Mouse (Mus musculus) embryonic stem cell, embryonic (primary cell): ENCODE results near the gene Arfgap3.

Source experiments
- CTCF ChIA-PET, 4 experiments: fragments of 300-600 bp in 2 of 4; fragments of 350-600 bp in 2 of 4; sonication (Branson Sonifier 250); formaldehyde crosslinking; loops; one replicate each; lab custom pipeline; 2022; ENCODE audit warnings: inconsistent platforms in 2 of 4; lab: Charles Lee
- POLR2A ChIA-PET, 4 experiments: fragments of 300-600 bp in 2 of 4; fragments of 350-600 bp in 2 of 4; sonication (Branson Sonifier 250); formaldehyde crosslinking; loops; one replicate each; lab custom pipeline; 2022; ENCODE audit warnings: antibody characterized with exemption in 4 of 4, inconsistent platforms in 1 of 4; lab: Charles Lee

Arfgap3 gene

GRCm38 (mm10) chr15:83255944-83256343, 94.1 kb downstream of the Arfgap3 start:
- CTCF ChIA-PET = interaction anchor here in 2 of 4 experiments (1.1 to 1.9 kb wide), 2 partner anchors 9 to 46 kb away, joined by 3 to 6 read pairs; no protein-coding TSS in a partner anchor
- POLR2A ChIA-PET = interaction anchor here in 3 of 4 experiments (1.1 to 12.8 kb wide), 11 partner anchors 11 to 107 kb away, joined by 3 to 230 read pairs (median 16); partner anchors contain the start of gene Poldip3 (in 3 of the 3)

GRCm38 (mm10) chr15:83255191-83255782, 94.8 kb downstream of the Arfgap3 start:
- ChIA-PET POLR2A (interaction anchor here in 3 of 4 experiments (1.1 to 12.8 kb wide), 27 partner anchors 8 to 161 kb away, joined by 3 to 230 read pairs (median 8); partner anchors contain the start of gene Poldip3 (in 3 of the 3)), CTCF (interaction anchor here in 3 of 4 experiments (0.6 to 1.9 kb wide), 11 partner anchors 10 to 257 kb away, joined by 3 to 6 read pairs (median 3); no protein-coding TSS in a partner anchor)

DNA sequence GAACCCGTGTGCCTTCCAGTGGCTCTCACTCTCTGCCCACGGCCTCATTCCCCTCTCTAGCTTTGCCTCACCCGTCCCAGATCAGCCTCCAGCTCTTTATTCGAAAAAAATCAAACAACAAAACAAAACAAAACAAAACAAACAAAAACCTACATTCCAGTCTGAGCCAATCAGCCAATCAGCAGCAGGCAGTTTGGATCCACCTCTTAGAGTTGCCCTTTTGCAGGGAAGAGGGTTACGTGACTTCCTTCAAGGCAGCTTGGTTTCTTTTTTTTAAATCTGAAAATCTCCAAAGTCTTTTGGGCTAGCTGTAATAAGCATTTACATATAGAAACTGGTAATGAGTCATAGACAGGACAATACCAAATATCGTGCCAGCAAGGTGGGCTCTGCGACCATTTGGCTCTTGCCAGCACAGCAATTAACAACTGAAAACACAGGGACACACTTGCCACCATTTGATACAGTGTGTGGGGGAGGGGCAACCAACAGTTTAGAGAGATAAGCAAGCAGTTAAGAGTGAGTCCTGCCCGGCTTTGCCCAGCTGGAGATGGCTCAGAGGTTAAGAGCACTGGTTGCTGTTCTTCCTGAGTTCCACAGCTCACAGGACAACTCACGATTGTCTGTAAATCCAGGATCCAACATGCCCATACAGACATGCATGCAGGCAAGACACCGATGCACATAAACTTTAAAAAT, 95.5 kb downstream of the Arfgap3 start:
- ChIA-PET POLR2A (interaction anchor here (0.5 to 12.8 kb wide), 51 partner anchors 8 to 356 kb away, joined by 3 to 230 read pairs (median 4); partner anchors contain the start of gene Poldip3 (in 3 of the 4)), CTCF (interaction anchor here (0.6 to 1.9 kb wide), 16 partner anchors 8 to 258 kb away, joined by 3 to 6 read pairs (median 3); no protein-coding TSS in a partner anchor)

DNA sequence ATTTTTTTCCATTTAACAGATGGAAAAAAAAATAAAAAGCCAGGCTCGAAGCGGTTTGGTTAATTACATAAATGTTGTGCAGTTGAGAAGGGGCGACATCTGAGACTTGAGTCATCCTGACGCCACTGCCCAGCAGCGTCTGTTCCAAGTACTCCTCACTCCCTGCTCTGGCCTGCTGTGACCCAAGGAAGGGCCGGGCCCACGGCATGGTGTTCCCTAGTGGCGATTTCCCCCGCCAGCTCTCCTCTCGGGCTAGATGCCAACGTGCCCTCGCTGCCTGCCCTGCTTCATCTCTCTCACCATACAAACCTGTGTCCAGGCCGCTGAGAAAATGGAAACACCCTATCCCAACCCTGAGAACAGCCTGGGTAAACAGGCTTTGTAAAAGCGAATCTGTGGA, 98.0 kb downstream of the Arfgap3 start:
- ChIA-PET CTCF (interaction anchor here in 2 of 4 experiments (0.6 to 0.8 kb wide), 3 partner anchors 46 to 1417 kb away, joined by 3 read pairs; no protein-coding TSS in a partner anchor), POLR2A (interaction anchor here (0.6 to 12.8 kb wide), 71 partner anchors 8 to 906 kb away, joined by 3 to 230 read pairs (median 4); partner anchors contain the start of genes Poldip3 (in 4 of the 4) and Pacsin2 (in 1 of the 4))

DNA sequence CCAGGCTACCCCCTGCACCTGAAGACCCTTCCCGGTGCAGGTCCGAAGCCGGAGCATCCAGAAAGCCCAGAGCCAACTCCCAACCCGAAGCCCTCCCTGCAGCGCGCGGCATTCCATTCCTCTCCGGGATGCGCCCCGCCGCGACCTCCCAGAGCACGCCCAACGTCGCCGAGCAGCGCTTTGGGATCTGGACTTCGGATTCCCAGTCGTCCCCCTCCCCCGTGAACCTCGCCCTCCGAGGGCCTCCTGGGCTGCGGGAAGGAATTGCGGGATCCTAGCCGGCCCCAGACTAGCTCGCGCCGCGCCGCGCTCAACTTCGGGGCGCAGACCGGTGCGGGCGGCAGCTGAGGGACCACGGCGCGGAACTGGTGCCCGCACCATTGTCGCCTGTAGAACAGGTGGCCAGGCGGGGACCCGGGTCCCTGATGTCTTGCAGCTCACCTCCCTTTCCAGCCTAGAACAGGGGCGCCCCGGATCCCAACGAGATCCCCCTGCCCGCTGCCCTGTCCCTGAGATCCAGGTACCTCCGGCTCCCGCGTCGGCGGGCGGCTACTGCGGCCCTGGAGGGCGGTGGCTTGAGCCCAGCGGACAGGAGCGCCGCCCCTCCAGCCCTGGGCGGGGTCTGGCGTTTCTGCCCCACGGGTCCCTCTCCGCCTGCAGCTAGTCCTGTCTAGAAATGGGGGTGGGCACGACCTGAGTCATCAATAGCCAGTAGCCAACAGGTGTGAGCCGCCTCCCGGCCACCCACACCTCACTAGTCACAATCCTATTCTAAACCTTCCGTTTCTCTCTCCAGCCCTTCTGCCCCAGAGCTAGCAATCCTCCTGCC, 98.7 kb downstream of the Arfgap3 start, which contains the start of gene A4galt:
Gene A4galt, minus strand, starts transcription at position 599 of the 829 bp plus-strand sequence.
- ChIA-PET CTCF (interaction anchor here (0.6 to 1.4 kb wide), 5 partner anchors 47 to 1417 kb away, joined by 3 read pairs; no protein-coding TSS in a partner anchor), POLR2A (interaction anchor here (0.5 to 12.8 kb wide), 81 partner anchors 9 to 906 kb away, joined by 3 to 230 read pairs (median 4); partner anchors contain the start of genes Poldip3 (in 4 of the 4) and Pacsin2 (in 2 of the 4))

GRCm38 (mm10) chr15:83250651-83251175, 99.3 kb downstream of the Arfgap3 start:
- ChIA-PET CTCF (interaction anchor here in 3 of 4 experiments (0.7 to 1.4 kb wide), 3 partner anchors 44 to 93 kb away, joined by 3 to 4 read pairs (median 3); no protein-coding TSS in a partner anchor), POLR2A (interaction anchor here (0.5 to 12.8 kb wide), 62 partner anchors 8 to 305 kb away, joined by 3 to 230 read pairs (median 5); partner anchors contain the start of genes Poldip3 (in 4 of the 4) and Pacsin2 (in 1 of the 4))
